Mouse (Mus musculus): ENCODE results near the gene Tmem168. TPM values are rescaled to one million over a fixed set of nuclear protein-coding genes. Genes with fewer than 3 reads are reported as not detected.

The Tmem168 gene
- 4.4 and 5.7 TPM in 2 replicates for polyA plus RNA-seq (2021; fragmentation: Nextera tagmentation)
- long read RNA-seq, experiment 1, full-length matches to known transcripts = 48 of 58 reads
- long read RNA-seq, experiment 1, partial matches to known transcripts = 9 of 58 reads
- long read RNA-seq, experiment 1, other reads (novel, unspliced or antisense) = 1 of 58 reads
- long read RNA-seq, experiment 2, full-length matches to known transcripts = 9 of 15 reads
- long read RNA-seq, experiment 2, partial matches to known transcripts = 3 of 15 reads
- long read RNA-seq, experiment 2, other reads (novel, unspliced or antisense) = 3 of 15 reads

GRCm38 (mm10) chr6:13607621-13608493 lies at the start of gene Tmem168:
Tmem168 (minus strand) TSS chr6:13608100.

Other genes with a start within 250 kb of the Tmem168 start
- gene Bmt2, start 69.9 kb upstream of the Tmem168 start, polyA plus RNA-seq (2021; fragmentation: Nextera tagmentation) = 3.4 and 3.8 TPM in 2 replicates
- gene Gpr85, start 231.8 kb upstream of the Tmem168 start, polyA plus RNA-seq (2021; fragmentation: Nextera tagmentation) = 31.3 and 56.0 TPM in 2 replicates

Data from left cerebral cortex, adult 6 months (tissue).